Mouse (Mus musculus) forebrain, embryonic 11.5 days (tissue): ENCODE results near the gene 4930519P11Rik. TPM values are rescaled to one million over a fixed set of nuclear protein-coding genes. Genes with fewer than 3 reads are reported as not detected.

ENCODE experiments used
- ATAC-seq: fragments of 200-750 bp; cut with Nextera tagmentation; replicated peaks from 2 replicates; pipeline ENCODE4 v1.8.0; 2017; ENCODE audit warnings: moderate TSS enrichment; ENCODE audit not compliant: low FRiP score
- DNase-seq: peaks from one replicate; pipeline ENCODE4 v3.0.0-alpha.2; 2017; ENCODE audit warnings: low spot score
- H3K27ac ChIP-seq: fragments of 300-500 bp; sonication (generic); 2 replicates; pipeline ENCODE4 v1.5.1; 2014; ENCODE audit warnings: low read depth, low read length
- H3K27me3 ChIP-seq: fragments of 300-500 bp; sonication (generic); 2 replicates; pipeline ENCODE4 v1.6.1; 2014; ENCODE audit warnings: mild to moderate bottlenecking, low read length, mixed read lengths; ENCODE audit not compliant: control insufficient read depth, insufficient read depth
- H3K36me3 ChIP-seq: fragments of 300-500 bp; sonication (generic); 2 replicates; pipeline ENCODE4 v1.6.1; 2014; ENCODE audit warnings: mild to moderate bottlenecking, low read length, moderate library complexity, mixed read lengths; ENCODE audit not compliant: control insufficient read depth, insufficient read depth
- H3K4me1 ChIP-seq: fragments of 300-500 bp; sonication (generic); replicated peaks from 2 replicates; pipeline ENCODE4 v1.6.1; 2014; ENCODE audit warnings: low read length, mixed read lengths; ENCODE audit not compliant: control insufficient read depth, insufficient read depth
- H3K4me2 ChIP-seq: fragments of 300-500 bp; sonication (generic); 2 replicates; pipeline ENCODE4 v1.6.1; 2014; ENCODE audit warnings: low read depth, mild to moderate bottlenecking, low read length, moderate library complexity, mixed read lengths; ENCODE audit not compliant: severe bottlenecking
- H3K4me3 ChIP-seq: fragments of 300-500 bp; sonication (generic); 2 replicates; pipeline ENCODE4 v1.5.1; 2014; ENCODE audit warnings: low read depth, low read length
- H3K9ac ChIP-seq: fragments of 300-500 bp; sonication (generic); 2 replicates; pipeline ENCODE4 v1.6.1; 2014; ENCODE audit warnings: low read length
- H3K9me3 ChIP-seq: fragments of 300-500 bp; sonication (generic); 2 replicates; pipeline ENCODE4 v1.6.1; 2016; ENCODE audit warnings: low read length, mixed read lengths; ENCODE audit not compliant: control insufficient read depth
- WGBS: fragments of 180-500 bp; shearing (Covaris S2); extraction: QIAGEN DNeasy Blood & Tissue Kit; methylation state at CpG from one replicate; pipeline ENCODE4 v1.1.7; 2014; 5-methylcytosine and 5-hydroxymethylcytosine counted together
- polyA plus RNA-seq: library from polyadenylated mRNA; unstranded; fragments of >200 nt; fragmentation: Nextera tagmentation; extraction: Ambion mirVana; gene quantifications from 2 replicates; pipeline ENCODE4 v1.2.1, GENCODE M21; 2014

The 4930519P11Rik gene
- polyA plus RNA-seq, 1 experiment from 2014 or later, result not detected

DNA sequence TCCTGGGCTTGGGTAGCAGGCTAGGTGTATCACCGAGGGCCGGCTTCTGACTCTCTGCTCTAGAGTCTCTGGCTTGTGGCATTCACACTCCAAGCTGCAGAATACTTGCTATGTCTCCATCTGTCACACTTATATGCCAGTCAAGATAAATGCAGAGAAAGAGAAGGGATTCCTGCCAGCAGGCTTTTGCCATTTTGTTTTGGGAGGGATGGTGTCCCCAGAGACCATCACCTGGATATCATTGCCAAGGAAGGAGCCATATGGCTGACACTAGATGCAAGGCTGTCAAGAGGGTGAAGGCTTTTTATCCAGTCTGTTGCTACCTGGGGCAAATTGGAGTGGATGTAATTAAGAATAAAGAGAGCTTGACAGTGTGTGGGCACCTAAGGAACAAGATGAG, 22.6 kb upstream of the 4930519P11Rik start:
- no peak overlapping the region for H3K9ac ChIP-seq
- H3K36me3 ChIP-seq, result peaks cover 7% of the 10 kb centered on the region
- DNase-seq (no peak), ATAC-seq (no peak)
- H3K27me3 ChIP-seq, result no peaks in the 10 kb centered on the region
- no peaks in the 10 kb centered on the region for H3K4me1 ChIP-seq
- no peak overlapping the region for H3K4me3 ChIP-seq
- no peak overlapping the region for H3K4me2 ChIP-seq
- H3K27ac ChIP-seq, result no peak overlapping the region
- H3K9me3 ChIP-seq, result peaks cover 4% of the 10 kb centered on the region; the same call in 1 of the 2 replicates
- WGBS, result 89% methylated on average over 2 of the region's 2 CpGs

DNA sequence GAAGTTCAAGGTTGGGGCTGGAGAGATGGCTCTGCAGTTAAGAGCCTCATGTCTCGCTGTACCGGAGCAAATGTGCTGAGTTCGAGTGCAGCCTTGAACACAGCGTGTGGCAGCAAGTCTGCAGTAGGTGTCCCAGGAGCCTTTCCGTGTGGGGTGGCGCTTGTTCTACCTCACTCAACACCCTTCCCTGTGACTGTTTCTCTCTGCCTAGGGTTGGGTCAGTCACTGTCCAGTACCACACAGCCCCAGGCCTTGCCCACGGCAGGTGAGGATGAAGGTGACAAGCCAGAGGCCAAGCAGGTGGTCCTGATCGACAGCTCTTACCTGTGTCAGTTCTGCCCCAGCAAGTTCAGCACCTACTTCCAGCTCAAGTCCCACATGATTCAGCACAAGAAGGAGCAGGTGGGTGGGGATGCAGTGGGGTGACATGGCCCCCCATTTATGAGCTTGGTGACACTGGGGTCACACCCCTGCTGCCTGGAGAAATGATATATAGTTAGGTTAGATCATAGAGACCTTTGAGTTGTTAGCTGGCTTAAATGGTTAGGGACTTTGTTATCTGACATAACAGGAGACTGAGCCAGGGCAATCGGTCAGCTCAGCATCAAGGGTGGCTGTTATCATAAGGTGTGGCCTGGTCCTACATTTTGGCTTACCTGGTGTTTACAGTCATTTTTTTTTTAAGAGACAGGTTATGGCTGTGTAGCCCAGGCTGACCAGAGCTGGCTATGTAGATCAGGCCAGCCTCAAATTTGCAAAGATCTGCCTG, 20.8 kb upstream of the 4930519P11Rik start:
- Histone ChIP-seq H3K27me3 (no peaks in the 10 kb centered on the region), H3K27ac (no peak overlapping the region), H3K9ac (no peak overlapping the region), H3K4me1 (no peaks in the 10 kb centered on the region), H3K4me3 (no peak overlapping the region), H3K36me3 (peaks cover 7% of the 10 kb centered on the region), H3K4me2 (no peak overlapping the region), H3K9me3 (peaks cover 4% of the 10 kb centered on the region; the same call in 1 of the 2 replicates)
- ATAC-seq (no peak), DNase-seq (no peak)
- WGBS, result 93% methylated on average over 9 of the region's 9 CpGs

DNA sequence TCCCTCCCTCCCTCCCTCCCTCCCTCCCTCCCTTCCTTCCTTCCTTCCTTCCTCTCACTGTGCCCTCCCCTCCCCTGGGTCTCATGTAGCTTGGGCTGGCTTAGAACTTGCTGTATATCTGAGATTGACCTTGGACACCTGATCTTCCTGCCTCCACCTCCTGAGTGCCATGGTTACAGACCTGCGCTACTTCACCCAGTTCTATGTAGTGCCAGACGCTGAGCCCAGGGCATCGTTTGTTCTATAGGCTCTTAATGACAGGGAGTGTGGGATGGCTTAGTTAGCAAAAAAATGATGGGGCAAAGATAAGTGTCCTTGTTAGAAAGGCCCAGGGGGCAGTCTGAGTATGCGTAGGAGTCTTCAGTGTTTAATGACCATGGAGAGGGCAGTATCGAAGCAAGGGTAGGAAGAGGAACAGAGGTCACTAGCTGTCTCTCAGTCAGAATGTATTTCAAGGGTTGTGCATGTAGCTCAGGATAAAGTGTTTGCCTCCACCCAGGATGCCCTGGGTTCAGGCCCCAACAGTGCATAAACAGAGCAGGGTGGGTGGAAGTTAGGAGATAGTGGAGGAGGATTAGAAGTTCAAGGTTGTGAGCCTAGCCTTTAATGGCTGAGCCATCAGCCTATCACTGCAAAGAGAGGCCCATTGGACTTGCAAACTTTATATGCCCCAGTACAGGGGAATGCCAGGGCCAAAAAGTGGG, 20.0 kb upstream of the 4930519P11Rik start:
- no peak overlapping the region for H3K4me3 ChIP-seq
- peaks cover 1% of the 10 kb centered on the region; the same call in 1 of the 2 replicates for H3K9me3 ChIP-seq
- H3K9ac ChIP-seq, result no peak overlapping the region
- WGBS, result 92% methylated on average over 5 of the region's 5 CpGs
- no peak for ATAC-seq
- no peak overlapping the region for H3K4me2 ChIP-seq
- DNase-seq, result no peak
- peaks cover 3% of the 10 kb centered on the region for H3K36me3 ChIP-seq
- no peaks in the 10 kb centered on the region for H3K4me1 ChIP-seq
- H3K27ac ChIP-seq, result no peak overlapping the region
- no peaks in the 10 kb centered on the region for H3K27me3 ChIP-seq

DNA sequence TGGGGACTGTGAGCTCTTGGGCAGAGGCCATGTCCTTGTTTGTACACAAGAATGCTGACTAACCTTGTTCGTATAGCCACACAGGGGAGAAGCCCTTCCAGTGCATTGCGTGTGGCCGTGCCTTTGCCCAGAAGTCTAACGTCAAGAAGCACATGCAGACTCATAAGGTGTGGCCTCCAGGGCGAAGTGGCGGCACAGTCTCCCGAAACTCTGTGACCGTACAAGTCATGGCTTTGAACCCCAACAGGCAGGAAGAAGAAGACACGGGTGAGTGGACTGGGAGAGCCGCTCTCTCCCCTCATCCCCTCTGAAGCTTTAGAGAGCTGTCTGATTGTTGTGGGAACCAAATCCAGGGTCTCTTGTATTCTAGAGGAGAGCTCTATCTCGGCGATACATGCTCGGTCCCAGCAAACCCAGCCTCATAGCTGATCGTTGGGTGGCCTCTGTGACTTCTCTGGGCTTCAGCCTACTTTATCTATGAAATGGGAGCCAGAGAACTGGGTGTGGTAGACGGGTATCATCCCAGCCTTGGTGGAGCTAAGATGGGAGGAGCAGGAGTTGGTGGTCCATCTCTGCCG, 19.1 kb upstream of the 4930519P11Rik start:
- H3K4me2 ChIP-seq, result no peak overlapping the region
- ATAC-seq (no peak), DNase-seq (no peak)
- H3K4me1 ChIP-seq, result no peaks in the 10 kb centered on the region
- no peaks in the 10 kb centered on the region for H3K27me3 ChIP-seq
- H3K27ac ChIP-seq, result no peak overlapping the region
- H3K36me3 ChIP-seq, result no peaks in the 10 kb centered on the region; the same call in 1 of the 2 replicates
- no peak overlapping the region for H3K4me3 ChIP-seq
- no peak overlapping the region for H3K9ac ChIP-seq
- no peaks in the 10 kb centered on the region for H3K9me3 ChIP-seq
- 87% methylated on average over 16 of the region's 16 CpGs for WGBS

DNA sequence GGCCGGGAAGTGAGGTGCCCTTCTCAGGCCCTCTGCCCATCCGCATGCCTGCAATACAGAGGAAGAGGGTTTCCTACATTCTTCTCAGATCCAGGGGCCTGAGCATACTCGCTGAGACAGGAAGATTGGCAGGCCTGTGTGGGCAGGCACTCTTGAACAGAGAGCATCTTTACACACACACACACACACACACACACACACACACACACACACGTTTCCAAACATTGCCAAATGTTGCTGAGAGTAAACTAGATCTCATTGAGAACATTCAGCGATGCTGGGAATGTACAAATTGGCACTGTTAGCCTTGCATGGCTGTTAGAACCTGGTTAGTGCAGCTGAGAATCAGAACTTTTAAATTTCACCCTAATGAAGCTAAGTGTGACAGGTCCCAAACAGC, 17.3 kb upstream of the 4930519P11Rik start:
- Histone ChIP-seq H3K4me3 (no peak overlapping the region), H3K9me3 (no peaks in the 10 kb centered on the region), H3K9ac (no peak overlapping the region), H3K4me1 (no peaks in the 10 kb centered on the region), H3K36me3 (no peaks in the 10 kb centered on the region; the same call in 1 of the 2 replicates), H3K27me3 (no peaks in the 10 kb centered on the region), H3K4me2 (no peak overlapping the region), H3K27ac (no peak overlapping the region)
- DNase-seq (no peak), ATAC-seq (no peak)
- WGBS, result 86% methylated on average over 5 of the region's 5 CpGs

DNA sequence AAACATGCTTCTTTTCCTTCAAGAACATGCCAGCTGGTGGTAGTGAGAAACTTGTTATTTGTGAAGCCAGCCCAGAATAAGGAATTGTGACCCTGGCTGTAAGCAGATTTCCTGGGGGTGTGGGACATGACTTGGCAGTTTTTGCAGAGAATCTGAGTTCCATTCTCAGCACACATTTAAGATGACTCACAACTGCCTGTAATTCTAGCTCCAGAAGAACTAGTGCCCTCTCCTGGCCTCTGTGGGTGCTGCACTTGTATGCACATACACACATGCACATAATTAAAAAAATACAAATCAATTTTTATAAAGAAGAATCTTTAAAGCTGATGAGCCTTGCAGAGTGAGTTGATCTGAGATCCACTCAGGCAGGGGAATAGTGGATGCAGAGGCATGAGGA, 10.9 kb upstream of the 4930519P11Rik start:
- H3K27me3 ChIP-seq, result no peaks in the 10 kb centered on the region
- no peak overlapping the region for H3K27ac ChIP-seq
- H3K4me2 ChIP-seq, result no peak overlapping the region
- no peaks in the 10 kb centered on the region; the same call in none of the 2 replicates for H3K36me3 ChIP-seq
- H3K9me3 ChIP-seq, result no peaks in the 10 kb centered on the region; the same call in 1 of the 2 replicates
- ATAC-seq (no peak), DNase-seq (no peak)
- no peak overlapping the region for H3K4me3 ChIP-seq
- no peaks in the 10 kb centered on the region for H3K4me1 ChIP-seq
- H3K9ac ChIP-seq, result no peak overlapping the region

DNA sequence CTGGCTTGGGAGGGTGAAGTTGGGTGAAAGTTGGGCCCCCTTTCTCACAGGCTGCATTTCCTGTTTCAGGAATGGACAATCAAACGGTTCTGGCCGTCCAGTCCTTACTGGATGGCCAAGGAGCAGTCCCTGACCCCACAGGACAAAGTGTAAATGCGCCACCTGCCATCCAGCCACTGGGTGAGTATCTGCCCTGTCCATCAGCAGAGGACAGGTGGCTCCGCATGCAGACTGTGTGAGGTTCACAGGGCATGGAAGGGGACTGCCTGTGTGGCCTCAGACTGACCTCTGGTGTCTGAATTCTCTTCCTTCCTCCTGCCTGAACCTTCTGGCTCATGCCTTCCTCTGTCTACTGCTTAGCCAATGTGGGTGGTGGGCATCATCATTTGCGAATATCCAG, 8.4 kb upstream of the 4930519P11Rik start:
- Histone ChIP-seq H3K4me3 (no peak overlapping the region), H3K4me2 (no peak overlapping the region), H3K27ac (no peak overlapping the region), H3K36me3 (no peaks in the 10 kb centered on the region; the same call in 1 of the 2 replicates), H3K27me3 (no peaks in the 10 kb centered on the region), H3K9me3 (no peaks in the 10 kb centered on the region; the same call in 1 of the 2 replicates), H3K9ac (no peak overlapping the region), H3K4me1 (no peaks in the 10 kb centered on the region)
- ATAC-seq (no peak), DNase-seq (no peak)
- WGBS, result 87% methylated on average over 5 of the region's 5 CpGs

DNA sequence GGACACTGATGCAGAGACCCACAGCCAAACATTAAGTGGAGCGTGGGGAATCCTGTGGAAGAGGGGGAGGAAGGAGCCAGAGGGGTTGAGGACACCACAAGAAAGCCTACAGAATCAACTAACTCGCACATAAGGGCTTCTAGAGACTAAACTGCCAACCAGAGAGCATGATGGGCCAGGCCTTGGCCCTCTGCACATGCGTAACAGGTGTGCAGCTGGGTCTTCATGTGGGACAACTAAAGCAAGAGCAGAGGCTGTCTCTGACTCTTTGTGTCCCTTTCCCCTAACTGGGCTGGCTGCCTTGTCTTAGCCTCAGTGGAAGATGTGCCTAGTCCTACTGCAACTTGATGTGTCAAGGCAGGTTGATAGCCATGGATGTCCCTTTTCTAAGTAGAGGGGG, 3.8 kb upstream of the 4930519P11Rik start:
- ATAC-seq (no peak), DNase-seq (no peak)
- H3K4me3 ChIP-seq, result no peak overlapping the region
- no peaks in the 10 kb centered on the region for H3K27me3 ChIP-seq
- no peak overlapping the region for H3K4me2 ChIP-seq
- peaks cover 2% of the 10 kb centered on the region; the same call in 1 of the 2 replicates for H3K4me1 ChIP-seq
- H3K9ac ChIP-seq, result no peak overlapping the region
- no peak overlapping the region for H3K27ac ChIP-seq
- no peaks in the 10 kb centered on the region for H3K36me3 ChIP-seq
- no peaks in the 10 kb centered on the region for H3K9me3 ChIP-seq
- WGBS, result 90% methylated on average over 3 of the region's 3 CpGs
